Mouse (Mus musculus): ENCODE data around the gene Slc27a4.
"Not testable (repeated sequence)": the region's sequence is repeated elsewhere in the genome, so short reads cannot be mapped to it uniquely, and the experiment has no call there.

The Slc27a4 gene

GRCm38 (mm10) chr2:29802075-29802826 is at the start of gene Slc27a4:
Slc27a4 (plus strand) TSS chr2:29802634.
- peak; percentile 92 for DNase-seq (ENCODE audit: low spot score)

GRCm38 (mm10) chr2:29755693-29756092 is 46.7 kb upstream of the Slc27a4 start:
- DNase-seq (ENCODE audit: low spot score) = no peak

GRCm38 (mm10) chr2:29764831-29765230 is 37.6 kb upstream of the Slc27a4 start:
- DNase-seq (ENCODE audit: low spot score) = peak; percentile 45

GRCm38 (mm10) chr2:29767976-29768709 is 34.3 kb upstream of the Slc27a4 start:
- DNase-seq (ENCODE audit: low spot score) = no peak

- DNase-seq (ENCODE audit: low spot score) = no peak
These were observed 33.5 kb upstream of the Slc27a4 start for GRCm38 (mm10) chr2:29768901-29769300.

GRCm38 (mm10) chr2:29770162-29770561 is 32.3 kb upstream of the Slc27a4 start:
- no peak for DNase-seq (ENCODE audit: low spot score)

- DNase-seq (ENCODE audit: low spot score) = no peak
These were observed 30.6 kb upstream of the Slc27a4 start for GRCm38 (mm10) chr2:29771611-29772461.

- no peak for DNase-seq (ENCODE audit: low spot score)
These were observed 29.1 kb upstream of the Slc27a4 start for GRCm38 (mm10) chr2:29773323-29773722.

GRCm38 (mm10) chr2:29781256-29781655 is 21.2 kb upstream of the Slc27a4 start:
- DNase-seq (ENCODE audit: low spot score) = not testable (repeated sequence)

GRCm38 (mm10) chr2:29784290-29784689 is 18.1 kb upstream of the Slc27a4 start:
- DNase-seq (ENCODE audit: low spot score) = no peak

GRCm38 (mm10) chr2:29787104-29787917 is 15.1 kb upstream of the Slc27a4 start, which contains the start of gene Coq4:
Coq4 (plus strand) TSS chr2:29787493.
- DNase-seq (ENCODE audit: low spot score) = peak; percentile 91

- DNase-seq (ENCODE audit: low spot score) = peak; percentile 71
These were observed 14.3 kb upstream of the Slc27a4 start, which contains the start of gene Trub2 for GRCm38 (mm10) chr2:29787937-29788681. Trub2 (minus strand) TSS chr2:29788502.

GRCm38 (mm10) chr2:29792772-29793487 is 9.5 kb upstream of the Slc27a4 start:
- no peak for DNase-seq (ENCODE audit: low spot score)

- no peak for DNase-seq (ENCODE audit: low spot score)
These were observed 380 bp downstream of the Slc27a4 start for GRCm38 (mm10) chr2:29802827-29803201.

GRCm38 (mm10) chr2:29803400-29803831 is 982 bp downstream of the Slc27a4 start:
- no peak for DNase-seq (ENCODE audit: low spot score)

- no peak for DNase-seq (ENCODE audit: low spot score)
These were observed 13.4 kb downstream of the Slc27a4 start for GRCm38 (mm10) chr2:29815678-29816371.

GRCm38 (mm10) chr2:29817426-29818232 is 15.2 kb downstream of the Slc27a4 start:
- DNase-seq (ENCODE audit: low spot score) = peak; percentile 87

GRCm38 (mm10) chr2:29819363-29819762 is 16.9 kb downstream of the Slc27a4 start:
- DNase-seq (ENCODE audit: low spot score) = no peak
